8 mouse cellular contexts compared by ENCODE assay signal in the genomic region with DNA sequence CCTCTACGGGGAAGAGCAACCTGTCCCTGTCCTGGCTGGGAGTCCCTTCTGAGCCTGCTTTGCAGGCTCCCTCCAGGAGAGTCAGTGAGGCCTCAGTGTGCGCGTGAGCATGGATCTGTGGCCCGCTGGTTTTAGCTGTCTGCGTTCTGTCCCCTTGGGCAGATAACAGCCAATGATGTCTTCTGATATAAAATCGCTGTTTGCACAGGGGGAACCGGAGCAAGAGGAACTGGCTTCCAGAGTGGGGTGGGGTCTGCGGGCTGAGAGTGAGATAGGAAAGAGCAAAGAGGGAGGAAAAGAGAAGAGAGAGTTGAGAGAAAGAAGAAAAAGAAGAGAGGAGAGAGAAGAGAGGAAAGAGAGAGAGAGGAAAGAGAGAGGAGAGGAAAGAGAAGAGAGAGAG. TPM values are rescaled to one million over a fixed set of nuclear protein-coding genes. Genes with fewer than 3 reads are reported as not detected.
DNase-seq lines count a peak whose midpoint lies in the region; ATAC-seq and TF ChIP-seq lines count a peak whose summit lies in the region.

No protein-coding gene starts in this region.

- intact Hi-C loops in gastrocnemius, adult 2 months (cut with DNase I), result loop anchor here (2.0 to 10.0 kb wide), 4 partner anchors 28 to 385 kb away; a partner anchor contains a TSS

- no peak overlapping the region; the same call in 1 of the 2 replicates for H3K9ac ChIP-seq in CH12.LX (ENCODE audit: insufficient read depth, low read depth)
- peak overlapping the region; percentile 70 for H3K9ac ChIP-seq in embryonic facial prominence, embryonic 12.5 days
- peak overlapping the region; percentile 76; the same call in 1 of the 2 replicates for H3K9ac ChIP-seq in limb, embryonic 11.5 days (ENCODE audit: low read length)
- peak overlapping the region; percentile 88 for H3K9ac ChIP-seq in neural tube, embryonic 14.5 days (replicated peaks; ENCODE audit: low read depth, low read length)

- peak overlapping the region; percentile 90 for H3K4me3 ChIP-seq in gastrocnemius, adult 2 months
- H3K4me3 ChIP-seq in CH12.LX (replicated peaks in 1 of 3; ENCODE audit: low read depth in 2 of 3, low read length in 2 of 3, poor library complexity in 1 of 3), result peak overlapping the region; percentile 81 to 99 (median 91)
- H3K4me3 ChIP-seq in embryonic facial prominence, embryonic 12.5 days, result peak overlapping the region; percentile 66
- H3K4me3 ChIP-seq in limb, embryonic 11.5 days (ENCODE audit: low read depth, low read length), result peak overlapping the region; percentile 68
- H3K4me3 ChIP-seq in neural tube, embryonic 14.5 days (ENCODE audit: low read depth, low read length), result peak overlapping the region; percentile 82

- peaks cover 22 to 26% of the 10 kb centered on the region in 2 experiments for H3K36me3 ChIP-seq in CH12.LX (replicated peaks in 1 of 2; ENCODE audit: control insufficient read depth in 1 of 2, insufficient read depth in 1 of 2, low read length in 1 of 2)
- peaks cover 24% of the 10 kb centered on the region for H3K36me3 ChIP-seq in embryonic facial prominence, embryonic 12.5 days
- H3K36me3 ChIP-seq in limb, embryonic 11.5 days (ENCODE audit: control insufficient read depth, insufficient read depth, low read length), result peaks cover 4% of the 10 kb centered on the region
- H3K36me3 ChIP-seq in neural tube, embryonic 14.5 days (ENCODE audit: control insufficient read depth, insufficient read depth, low read length), result peaks cover 15% of the 10 kb centered on the region

- no peak for DNase-seq in gastrocnemius, adult 2 months
- no peak for DNase-seq in gastrocnemius, adult 18-20 months (ENCODE audit: low spot score)
- DNase-seq in CH12.LX (ENCODE audit: extremely low read depth), result no peak
- DNase-seq in limb, embryonic 11.5 days (ENCODE audit: low spot score), result no peak
- no peak for DNase-seq in layer of hippocampus, postnatal 10 days (ENCODE audit: low spot score in 2 of 2)
- no peak for DNase-seq in kidney, adult 8-10 months

- TF ChIP-seq RAD21 in CH12.LX (IDR thresholded peaks at IDR 0.05; ENCODE audit: low read depth, low read length), result no peak

- peak overlapping the region; percentile 89 for H3K27ac ChIP-seq in gastrocnemius, adult 2 months
- no peak overlapping the region for H3K27ac ChIP-seq in CH12.LX (ENCODE audit: insufficient read depth, low read depth)
- no peak overlapping the region for H3K27ac ChIP-seq in embryonic facial prominence, embryonic 12.5 days
- no peak overlapping the region for H3K27ac ChIP-seq in limb, embryonic 11.5 days (replicated peaks; ENCODE audit: low read depth, low read length)
- H3K27ac ChIP-seq in neural tube, embryonic 14.5 days (ENCODE audit: low read depth, low read length), result peak overlapping the region; percentile 67

- TF ChIP-seq EP300 in CH12.LX (IDR thresholded peaks at IDR 0.05; ENCODE audit: low read length), result no peak

- H3K4me1 ChIP-seq in CH12.LX (ENCODE audit: control insufficient read depth in 1 of 2, insufficient read depth in 2 of 2), result peaks cover 0 to 21% of the 10 kb centered on the region in 2 experiments; a peak in 2 of 4 replicates
- H3K4me1 ChIP-seq in embryonic facial prominence, embryonic 12.5 days, result peaks cover 11% of the 10 kb centered on the region; the same call in 1 of the 2 replicates
- no peaks in the 10 kb centered on the region for H3K4me1 ChIP-seq in limb, embryonic 11.5 days (ENCODE audit: control insufficient read depth, insufficient read depth, low read length)
- 0 out of 2 replicates have a peak, but pooled peaks cover 3% of the 10 kb centered on the region for H3K4me1 ChIP-seq in neural tube, embryonic 14.5 days (ENCODE audit: control insufficient read depth, insufficient read depth, low read length)

- peaks cover 17% of the 10 kb centered on the region for H3K9me3 ChIP-seq in CH12.LX (replicated peaks; ENCODE audit: low read length)
- peaks cover 6% of the 10 kb centered on the region; the same call in 1 of the 2 replicates for H3K9me3 ChIP-seq in embryonic facial prominence, embryonic 12.5 days
- no peaks in the 10 kb centered on the region for H3K9me3 ChIP-seq in limb, embryonic 11.5 days (ENCODE audit: control insufficient read depth, low read length)
- H3K9me3 ChIP-seq in neural tube, embryonic 14.5 days (ENCODE audit: control insufficient read depth, low read length), result no peaks in the 10 kb centered on the region

- ATAC-seq in embryonic facial prominence, embryonic 12.5 days (ENCODE audit: insufficient number of reproducible peaks, insufficient read depth, low FRiP score, low TSS enrichment), result no peak
- ATAC-seq in limb, embryonic 11.5 days (ENCODE audit: insufficient number of reproducible peaks, low FRiP score, low TSS enrichment, low read depth), result no peak
- no peak for ATAC-seq in neural tube, embryonic 14.5 days (ENCODE audit: low read depth)

- H3K27me3 ChIP-seq in CH12.LX (replicated peaks), result no peaks in the 10 kb centered on the region
- no peaks in the 10 kb centered on the region for H3K27me3 ChIP-seq in embryonic facial prominence, embryonic 12.5 days
- H3K27me3 ChIP-seq in limb, embryonic 11.5 days (ENCODE audit: control insufficient read depth, insufficient read depth, low read length), result no peaks in the 10 kb centered on the region
- H3K27me3 ChIP-seq in neural tube, embryonic 14.5 days (ENCODE audit: control insufficient read depth, insufficient read depth, low read length), result no peaks in the 10 kb centered on the region

- no peak for TF ChIP-seq CTCF in gastrocnemius, adult 2 months (IDR thresholded peaks at IDR 0.05)
- TF ChIP-seq CTCF in CH12.LX (conservative IDR thresholded peaks at IDR 0.05 in 1 of 2, IDR thresholded peaks at IDR 0.05 in 1 of 2; ENCODE audit: low read depth in 2 of 2, low read length in 2 of 2), result no peak

- WGBS in embryonic facial prominence, embryonic 12.5 days, result 21% methylated on average over 8 of the region's 8 CpGs
- WGBS in limb, embryonic 11.5 days, result 35% methylated on average over 8 of the region's 8 CpGs
- WGBS in neural tube, embryonic 14.5 days, result 20% methylated on average over 8 of the region's 8 CpGs

- dilution Hi-C loops in CH12.LX (cut with MboI; ENCODE audit: extremely low pct_ligation_motif_present, extremely low pct_unique_long_range_greater_than_20kb, low sequenced_read_pairs), result no loop called here

- no peak for TF ChIP-seq POLR2A in CH12.LX (IDR thresholded peaks at IDR 0.05; ENCODE audit: low read depth, low read length)

- in situ Hi-C loops in CH12.LX (cut with MboI; ENCODE audit: low pct_ligation_motif_present, low pct_unique_long_range_greater_than_20kb, low sequenced_read_pairs), result loop anchor here (10.0 kb wide), 2 partner anchors 228 to 388 kb away; a partner anchor contains a TSS

- H3K4me2 ChIP-seq in CH12.LX (ENCODE audit: insufficient read depth, low read depth, poor library complexity, severe bottlenecking), result peak overlapping the region; percentile 55
- H3K4me2 ChIP-seq in embryonic facial prominence, embryonic 12.5 days (replicated peaks), result peak overlapping the region; percentile 87
- peak overlapping the region; percentile 97 for H3K4me2 ChIP-seq in limb, embryonic 11.5 days (ENCODE audit: low read depth, severe bottlenecking)
- H3K4me2 ChIP-seq in neural tube, embryonic 14.5 days (ENCODE audit: low read depth, low read length), result peak overlapping the region; percentile 92

- peaks cover 5% of the 10 kb centered on the region; the same call in 1 of the 2 replicates for H3K79me2 ChIP-seq in CH12.LX (replicated peaks; ENCODE audit: control insufficient read depth, extremely low read depth, insufficient read depth, poor library complexity, severe bottlenecking)

RNA-seq across cellular contexts. Expression of a gene that starts 0.4 kb away (rescaled TPM):
- total RNA-seq in gastrocnemius, adult 2 months (2021), result 10 to 100 TPM in 1 of 2 experiments, 1 to 10 TPM in 1; 8.0 to 10.8 TPM
- total RNA-seq in gastrocnemius, adult 18-20 months (2021), result 1 to 10 TPM; 5.9 to 7.9 TPM
- total RNA-seq in CH12.LX (2012; rRNA removed) (31.7 and 32.0 TPM in 2 replicates), CH12.LX (2014; rRNA removed) (24.2 and 25.5 TPM in 2 replicates)
- polyA plus RNA-seq in CH12.LX (2012; ENCODE audit: insufficient read length, low read depth), result 45.0 and 47.1 TPM in 2 replicates
- 45.1 and 46.3 TPM in 2 replicates for polyA plus RNA-seq in embryonic facial prominence, embryonic 12.5 days (2016; fragmentation: Nextera tagmentation; extraction: Ambion mirVana)
- 39.4 and 42.1 TPM in 2 replicates for polyA plus RNA-seq in limb, embryonic 11.5 days (2014; fragmentation: Nextera tagmentation; extraction: Ambion mirVana)
- 62.6 and 69.7 TPM in 2 replicates for polyA plus RNA-seq in neural tube, embryonic 14.5 days (2014; fragmentation: Nextera tagmentation; extraction: Ambion mirVana)
- 10 to 100 TPM; 29.2 to 33.3 TPM for total RNA-seq in layer of hippocampus, postnatal 10 days (2021)

RNA-seq across cellular contexts. Expression of a gene that starts 28.7 kb away (rescaled TPM):
- 10 to 100 TPM; 31.1 to 37.7 TPM for total RNA-seq in gastrocnemius, adult 2 months (2021)
- 10 to 100 TPM; 30.8 to 34.4 TPM for total RNA-seq in gastrocnemius, adult 18-20 months (2021)
- total RNA-seq in CH12.LX (2012; rRNA removed) (104 and 121 TPM in 2 replicates), CH12.LX (2014; rRNA removed) (124 and 126 TPM in 2 replicates)
- 125 and 139 TPM in 2 replicates for polyA plus RNA-seq in CH12.LX (2012; ENCODE audit: insufficient read length, low read depth)
- 47.1 and 47.4 TPM in 2 replicates for polyA plus RNA-seq in embryonic facial prominence, embryonic 12.5 days (2016; fragmentation: Nextera tagmentation; extraction: Ambion mirVana)
- polyA plus RNA-seq in limb, embryonic 11.5 days (2014; fragmentation: Nextera tagmentation; extraction: Ambion mirVana), result 50.6 and 54.5 TPM in 2 replicates
- polyA plus RNA-seq in neural tube, embryonic 14.5 days (2014; fragmentation: Nextera tagmentation; extraction: Ambion mirVana), result 52.4 and 55.9 TPM in 2 replicates
- 100 to 1,000 TPM; 170 to 173 TPM for total RNA-seq in layer of hippocampus, postnatal 10 days (2021)

RNA-seq across cellular contexts. Expression of a gene that starts 43.6 kb away (rescaled TPM):
- under 1 TPM; 0.36 to 0.67 TPM for total RNA-seq in gastrocnemius, adult 2 months (2021)
- under 1 TPM; 0.26 to 0.78 TPM for total RNA-seq in gastrocnemius, adult 18-20 months (2021)
- total RNA-seq in CH12.LX (2012; rRNA removed), result not detected in 2 replicates
- not detected in 2 replicates for total RNA-seq in CH12.LX (2014; rRNA removed)
- not detected in 2 replicates for polyA plus RNA-seq in CH12.LX (2012; ENCODE audit: insufficient read length, low read depth)
- 2.9 and 3.1 TPM in 2 replicates for polyA plus RNA-seq in embryonic facial prominence, embryonic 12.5 days (2016; fragmentation: Nextera tagmentation; extraction: Ambion mirVana)
- polyA plus RNA-seq in limb, embryonic 11.5 days (2014; fragmentation: Nextera tagmentation; extraction: Ambion mirVana), result 3.5 and 3.8 TPM in 2 replicates
- polyA plus RNA-seq in neural tube, embryonic 14.5 days (2014; fragmentation: Nextera tagmentation; extraction: Ambion mirVana), result 15.2 and 17.6 TPM in 2 replicates
- 10 to 100 TPM; 25.0 to 27.8 TPM for total RNA-seq in layer of hippocampus, postnatal 10 days (2021)

RNA-seq across cellular contexts. Expression of a gene that starts 58.4 kb away (rescaled TPM):
- 10 to 100 TPM; 49.0 to 51.9 TPM for total RNA-seq in gastrocnemius, adult 2 months (2021)
- total RNA-seq in gastrocnemius, adult 18-20 months (2021), result 10 to 100 TPM; 47.6 to 52.7 TPM
- 58.5 and 76.3 TPM in 2 replicates for total RNA-seq in CH12.LX (2012; rRNA removed)
- total RNA-seq in CH12.LX (2014; rRNA removed), result 166 and 189 TPM in 2 replicates
- 119 and 130 TPM in 2 replicates for polyA plus RNA-seq in CH12.LX (2012; ENCODE audit: insufficient read length, low read depth)
- 129 and 132 TPM in 2 replicates for polyA plus RNA-seq in embryonic facial prominence, embryonic 12.5 days (2016; fragmentation: Nextera tagmentation; extraction: Ambion mirVana)
- 136 and 160 TPM in 2 replicates for polyA plus RNA-seq in limb, embryonic 11.5 days (2014; fragmentation: Nextera tagmentation; extraction: Ambion mirVana)
- polyA plus RNA-seq in neural tube, embryonic 14.5 days (2014; fragmentation: Nextera tagmentation; extraction: Ambion mirVana), result 108 and 144 TPM in 2 replicates
- 100 to 1,000 TPM; 129 to 135 TPM for total RNA-seq in layer of hippocampus, postnatal 10 days (2021)

Comparison
In these comparisons a context has a peak if more than half of its experiments do, and no peak if none do; other contexts are left out.
1. H3K27ac ChIP-seq: peak in gastrocnemius, adult 2 months (single experiment) and neural tube, embryonic 14.5 days (single experiment); none in CH12.LX (single experiment), embryonic facial prominence, embryonic 12.5 days (single experiment) and limb, embryonic 11.5 days (single experiment).
2. RNA of a gene that starts 43.6 kb away (total RNA-seq): 25.0 to 27.8 TPM in layer of hippocampus, postnatal 10 days; 0.26 to 0.78 TPM in gastrocnemius, adult 18-20 months, 0.36 to 0.67 TPM in gastrocnemius, adult 2 months and not detected in CH12.LX; every median in the first group is over 10 times any median in the second.
3. Peak in every context shown above with its lines, with median percentiles within 50 percentile points of each other: H3K4me3 ChIP-seq and H3K4me2 ChIP-seq.